Mouse (Mus musculus) T-cell, adult 2 months (primary cell): Measurements from ENCODE around the gene Stx6.

Experiments
- DNase-seq: peaks from one replicate; pipeline ENCODE4 v3.0.0; 2022; ENCODE audit warnings: low spot score

Gene Stx6

DNA sequence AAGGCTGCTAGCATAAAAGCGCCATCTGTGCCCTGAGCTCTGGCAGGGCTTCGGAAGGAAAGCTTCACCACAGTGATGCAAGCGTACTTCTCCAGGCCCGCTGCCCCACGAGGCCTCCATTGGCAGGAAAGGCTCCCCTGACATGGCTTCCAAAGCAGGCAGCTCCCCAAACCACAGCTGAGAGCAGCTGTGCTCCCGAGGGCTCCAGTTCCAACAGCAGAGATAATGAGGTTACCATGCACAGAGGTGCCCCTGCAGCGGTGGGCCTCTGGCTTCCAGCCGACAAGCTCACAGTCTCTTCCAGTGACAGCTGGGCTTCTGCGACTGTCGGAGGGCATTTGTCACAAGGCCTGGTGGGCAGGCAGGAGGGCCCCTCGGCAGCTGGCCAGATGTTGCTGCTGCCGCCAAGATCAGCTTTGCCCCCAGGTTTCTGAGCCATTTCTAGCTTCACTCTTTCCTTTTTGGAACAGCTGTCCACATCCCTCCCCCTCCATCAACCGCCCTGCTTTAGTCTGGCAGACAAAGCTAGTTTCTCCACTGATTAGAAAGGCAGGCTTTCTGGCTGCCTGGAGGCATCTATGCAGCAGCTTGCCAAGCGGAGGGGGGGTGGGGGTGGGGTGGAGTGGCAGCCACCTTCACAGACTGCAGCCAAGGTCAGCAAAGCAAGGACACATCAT, 75.6 kb downstream of the Stx6 start:
- DNase-seq: no peak

DNA sequence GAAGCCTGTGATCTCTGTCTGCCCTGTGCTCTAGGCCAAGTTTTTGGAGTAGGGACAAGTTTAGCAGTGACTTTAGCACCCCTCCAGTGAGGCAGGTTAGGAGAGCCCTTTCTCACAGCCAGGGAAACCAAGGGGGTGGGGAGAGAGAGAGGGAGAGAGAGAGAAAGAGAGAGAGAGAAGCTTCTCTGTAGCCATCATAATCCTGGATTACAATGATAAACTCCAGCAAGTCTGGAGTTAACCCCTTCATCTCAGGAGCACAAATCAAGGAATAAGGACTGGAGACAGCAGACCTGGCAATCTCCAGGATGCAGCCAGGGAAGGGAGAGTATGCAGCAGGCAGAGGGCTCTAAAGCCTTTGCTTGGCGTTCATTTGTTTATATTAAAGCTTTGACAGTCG, 77.1 kb downstream of the Stx6 start:
- no peak for DNase-seq

DNA sequence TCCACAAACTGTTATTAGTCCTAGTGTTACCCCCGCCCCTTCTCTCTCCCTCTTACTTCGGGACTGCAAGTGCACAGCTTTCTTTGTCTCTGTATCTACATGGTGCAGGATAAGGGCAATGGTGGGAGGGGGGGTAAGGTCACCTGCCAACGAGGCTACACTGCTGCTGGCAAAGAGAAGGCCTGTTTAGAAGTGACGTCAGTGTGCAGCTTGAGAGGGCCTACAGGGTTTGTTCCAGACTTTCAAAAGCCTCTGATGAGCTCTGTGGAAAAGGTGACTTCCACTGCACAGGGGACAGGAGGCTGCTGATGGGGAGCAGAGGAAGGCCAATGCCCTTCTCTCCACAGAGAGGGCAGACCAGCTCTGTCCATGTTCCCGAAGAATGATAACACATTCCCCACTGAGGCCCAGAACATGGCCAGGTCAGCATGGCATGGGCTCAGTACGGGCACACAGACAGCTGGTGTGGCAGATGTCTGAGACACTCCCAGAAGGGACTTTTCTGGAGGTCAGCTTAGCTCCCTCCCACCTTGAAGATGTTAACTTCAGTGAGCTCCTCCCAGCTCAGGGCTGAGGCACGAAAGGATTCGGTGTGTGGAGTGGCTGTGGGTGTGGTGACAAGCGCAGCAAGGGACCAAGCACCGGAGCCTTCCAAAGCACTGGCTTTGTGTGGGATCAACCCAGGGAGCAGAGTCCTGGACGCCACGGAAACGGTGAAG, 78.0 kb downstream of the Stx6 start:
- no peak for DNase-seq

DNA sequence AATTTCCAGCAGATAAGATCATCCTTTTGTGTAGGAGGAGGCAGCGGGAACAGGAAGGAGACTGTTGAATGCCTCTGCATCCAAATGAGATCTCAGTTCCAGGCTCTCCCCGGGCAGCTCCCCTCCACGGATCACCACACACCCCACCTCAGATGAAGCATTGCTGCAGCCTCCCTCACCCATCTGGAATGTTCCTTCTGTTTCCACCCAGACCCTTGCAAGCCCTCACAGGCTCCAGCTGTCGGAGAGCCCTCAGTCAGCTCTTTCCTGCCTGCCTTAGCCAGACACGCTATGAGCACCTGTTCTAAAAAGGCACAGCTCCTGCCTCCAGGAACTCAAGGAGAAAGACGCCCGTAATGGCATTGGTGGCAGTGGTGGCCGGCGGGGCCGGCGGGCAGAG, 78.9 kb downstream of the Stx6 start:
- no peak for DNase-seq

DNA sequence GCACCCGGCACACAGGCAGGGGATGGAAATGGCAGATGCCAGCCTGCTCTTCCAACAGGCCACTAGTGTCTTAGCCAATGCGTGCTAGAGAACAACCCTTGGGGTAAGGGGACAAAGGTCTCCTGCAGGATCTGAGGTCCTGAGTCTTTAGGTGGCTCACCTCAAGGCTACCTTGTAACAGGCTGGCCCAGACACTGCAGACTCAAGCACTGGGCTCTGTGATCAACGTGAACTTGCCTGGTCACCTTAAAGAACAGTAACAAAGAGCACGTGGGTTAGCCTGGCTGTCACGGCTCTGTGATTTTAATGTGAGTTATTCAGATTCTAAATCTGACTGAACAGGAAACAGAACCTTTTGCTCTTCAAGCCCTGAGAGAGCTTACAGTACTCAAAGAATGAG, 79.6 kb downstream of the Stx6 start:
- no peak for DNase-seq

DNA sequence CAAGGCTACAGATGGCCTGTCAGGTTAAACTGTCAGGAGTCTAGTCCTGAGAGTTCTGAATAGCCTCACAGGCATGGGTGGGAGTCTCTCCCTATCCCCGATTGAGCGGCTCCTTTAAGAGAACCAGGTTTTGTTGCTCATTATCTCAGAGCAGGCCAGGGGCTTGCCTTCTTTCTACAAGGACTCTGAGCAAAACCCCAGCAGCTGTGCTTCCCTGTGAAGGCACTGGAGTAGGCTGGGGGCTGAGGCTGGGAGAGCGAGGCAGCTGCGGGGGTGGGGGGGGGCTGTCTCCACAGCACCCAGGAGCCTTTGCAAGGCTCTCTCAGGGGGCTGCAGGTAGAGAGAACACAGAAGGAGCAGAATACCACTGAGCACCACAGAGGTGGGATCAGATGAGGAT, 80.7 kb downstream of the Stx6 start:
- no peak for DNase-seq

DNA sequence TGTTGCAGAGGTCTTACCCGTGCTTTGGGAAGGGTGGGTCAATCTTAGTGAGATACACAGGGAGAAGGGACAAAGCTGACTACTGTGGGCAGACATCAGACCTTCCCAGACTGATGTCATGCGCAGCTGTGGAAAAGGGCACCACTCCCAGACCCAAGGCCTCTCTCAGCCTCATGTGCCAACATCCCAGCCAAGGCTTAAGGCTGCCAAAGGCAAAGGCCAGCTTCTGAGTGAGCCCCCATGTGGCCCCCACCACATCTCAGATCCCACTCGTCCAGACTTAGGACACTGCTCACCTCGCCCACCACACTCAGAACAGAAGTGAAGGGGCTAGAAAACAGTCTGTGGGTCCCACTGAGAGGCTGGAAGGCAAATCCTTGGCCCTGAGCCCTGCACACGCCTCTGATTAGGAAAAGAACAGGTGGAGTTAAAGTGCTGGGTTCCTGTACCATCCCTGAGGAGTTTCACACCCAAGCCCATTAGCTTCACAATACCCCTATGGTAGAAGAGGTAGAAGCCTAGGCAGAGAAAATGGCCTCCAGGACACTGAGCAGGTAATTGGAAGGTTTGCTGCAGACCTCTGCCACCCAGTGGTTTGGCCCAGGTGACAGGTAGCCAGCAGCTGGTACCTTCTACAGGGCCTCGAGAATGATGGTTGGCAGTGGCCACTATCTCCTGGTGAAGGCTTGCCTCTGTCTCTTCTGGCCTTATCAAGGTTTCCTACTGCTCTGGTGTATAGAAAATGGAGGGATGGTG, 81.6 kb downstream of the Stx6 start:
- no peak for DNase-seq

DNA sequence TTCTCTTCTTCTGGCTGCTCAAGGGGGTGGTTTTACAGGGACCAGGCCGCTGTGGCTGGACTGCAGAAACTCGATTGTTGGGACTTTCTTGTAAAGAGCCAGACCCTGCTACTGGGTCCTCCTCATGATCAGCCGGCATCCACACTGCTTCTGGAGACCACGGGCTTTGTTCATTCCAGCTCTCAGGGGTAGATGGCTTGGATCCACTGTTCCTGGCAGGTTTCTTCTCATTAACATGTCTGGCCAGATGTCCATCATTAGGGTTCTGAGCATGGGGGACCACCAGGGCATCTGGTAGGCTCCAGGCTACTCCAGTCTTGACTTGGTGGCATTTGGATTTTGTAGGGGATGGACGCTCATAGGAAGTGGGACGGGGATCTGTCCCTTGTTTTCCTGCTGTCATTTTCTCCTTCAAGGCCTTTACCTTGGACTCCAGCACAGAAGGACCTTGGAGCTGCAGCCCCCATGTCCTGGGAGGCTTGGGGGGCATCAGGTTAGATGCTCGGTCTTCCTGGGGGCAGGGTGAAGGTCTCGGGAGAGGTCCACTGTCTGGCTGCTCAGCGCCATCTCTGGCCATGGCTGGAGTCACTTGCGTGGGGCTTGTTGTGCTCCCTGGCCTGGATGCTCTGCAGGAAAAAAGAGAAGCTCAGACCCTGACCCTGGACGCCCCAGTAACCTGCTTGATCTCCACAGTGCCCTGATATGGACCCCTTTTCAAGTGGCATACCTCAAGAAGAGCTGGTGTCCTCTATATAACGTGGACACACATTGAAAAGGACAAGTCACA, 83.4 kb downstream of the Stx6 start:
- DNase-seq: no peak

DNA sequence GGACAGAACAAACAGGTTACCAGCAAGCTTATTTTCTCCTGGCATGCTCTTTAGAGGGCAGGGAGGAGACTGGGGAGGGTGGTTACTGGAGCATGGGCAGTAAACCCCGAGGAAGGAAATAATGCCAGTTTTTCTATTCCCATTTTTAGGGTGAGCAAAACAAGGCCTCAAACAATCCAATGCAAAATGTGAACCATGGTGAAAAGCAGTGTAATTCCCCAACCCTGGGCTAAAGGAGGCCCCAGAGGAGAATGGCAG, 83.9 kb downstream of the Stx6 start:
- no peak for DNase-seq

DNA sequence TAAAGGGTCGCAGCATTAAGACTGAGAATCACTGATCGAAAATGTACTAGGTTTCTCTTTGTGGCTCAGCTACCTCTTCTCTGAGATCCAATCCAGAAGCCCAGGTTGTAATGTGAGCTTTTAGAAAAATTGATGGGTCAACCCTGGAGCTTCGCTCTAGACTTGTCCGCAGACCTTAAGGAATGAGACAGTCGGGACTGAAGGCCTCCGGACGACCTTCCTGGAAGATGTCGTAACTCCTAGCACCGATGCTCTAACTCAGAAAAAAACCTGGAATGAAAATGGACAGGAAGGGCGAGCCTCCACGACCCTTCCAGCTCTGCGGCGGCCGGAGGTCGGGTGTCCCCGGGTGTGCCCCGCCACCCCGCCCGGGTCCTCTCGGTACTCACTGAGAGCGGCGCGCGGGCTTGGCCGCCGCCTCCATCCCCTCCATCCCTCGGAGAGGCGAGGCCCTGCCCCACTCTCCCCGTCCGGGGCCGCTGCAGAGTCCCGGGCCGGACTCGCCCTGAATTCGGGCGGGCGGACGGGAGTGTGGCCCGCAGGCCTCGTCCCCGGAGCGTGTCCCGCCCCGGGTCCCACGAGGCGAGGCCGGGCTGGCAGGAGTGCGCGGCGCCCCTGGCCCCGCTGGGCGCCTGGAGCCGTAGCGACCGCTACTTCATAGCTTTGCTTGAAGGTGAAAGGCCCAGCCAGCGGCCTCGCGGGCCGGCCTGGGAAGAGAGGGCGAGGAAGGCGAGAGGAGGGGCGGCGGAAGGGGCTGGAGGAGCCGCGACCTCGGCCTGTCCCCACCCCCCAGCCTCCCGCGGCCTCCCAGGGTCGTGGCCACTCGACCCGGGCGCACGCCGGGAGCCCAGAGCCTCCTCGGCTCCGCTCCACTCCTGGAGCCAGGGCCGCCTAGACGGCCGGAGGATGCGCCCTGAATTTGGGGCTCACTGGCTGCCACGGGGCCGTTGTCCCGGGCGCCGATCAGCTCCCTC, 85.6 kb downstream of the Stx6 start, which contains the start of gene BC034090:
TSS of gene BC034090 (minus strand) at position 648 of the 974 bp plus-strand sequence.
- no peak for DNase-seq

DNA sequence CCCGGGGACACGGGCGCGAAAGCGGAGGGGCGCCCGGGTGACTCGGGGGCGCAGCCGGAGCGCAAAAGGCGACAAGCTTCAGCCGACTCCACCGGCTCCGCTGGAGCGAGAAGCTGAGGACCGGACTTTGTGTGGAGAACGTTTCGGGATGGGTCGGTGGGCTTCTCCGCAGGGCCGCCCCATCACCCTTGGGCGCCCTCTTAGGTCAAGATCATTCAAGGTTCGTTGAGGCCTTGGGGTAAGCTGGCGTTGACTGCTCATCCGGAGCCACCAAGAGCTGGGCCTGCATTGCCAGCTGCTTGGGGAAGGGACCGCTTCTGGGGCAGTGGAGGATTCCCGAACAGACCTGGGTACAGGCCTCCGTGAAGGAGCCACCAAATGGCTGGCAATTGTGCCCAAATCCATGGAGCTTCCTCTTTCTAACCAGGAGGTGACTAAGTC, 86.3 kb downstream of the Stx6 start:
- DNase-seq: no peak

DNA sequence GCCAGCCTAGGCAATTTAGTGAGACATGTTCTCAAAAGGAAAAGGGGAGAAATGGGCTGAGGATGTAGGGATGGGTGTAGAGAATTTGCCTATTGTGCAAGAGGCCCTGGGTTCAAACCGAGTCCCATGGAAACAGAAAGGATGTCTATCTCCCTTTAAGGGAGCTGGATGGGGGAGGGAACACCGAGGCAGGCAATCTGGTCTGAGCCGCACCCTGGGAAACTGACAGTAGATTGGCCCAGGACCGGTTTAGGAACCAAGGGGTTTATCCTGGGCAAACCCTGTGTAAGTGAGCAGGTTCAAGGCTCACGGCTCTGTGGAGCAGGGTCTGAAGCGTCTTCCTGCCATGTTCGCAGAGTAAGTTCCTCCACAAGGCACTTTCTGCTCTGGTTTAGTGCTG, 87.0 kb downstream of the Stx6 start:
- DNase-seq: no peak

DNA sequence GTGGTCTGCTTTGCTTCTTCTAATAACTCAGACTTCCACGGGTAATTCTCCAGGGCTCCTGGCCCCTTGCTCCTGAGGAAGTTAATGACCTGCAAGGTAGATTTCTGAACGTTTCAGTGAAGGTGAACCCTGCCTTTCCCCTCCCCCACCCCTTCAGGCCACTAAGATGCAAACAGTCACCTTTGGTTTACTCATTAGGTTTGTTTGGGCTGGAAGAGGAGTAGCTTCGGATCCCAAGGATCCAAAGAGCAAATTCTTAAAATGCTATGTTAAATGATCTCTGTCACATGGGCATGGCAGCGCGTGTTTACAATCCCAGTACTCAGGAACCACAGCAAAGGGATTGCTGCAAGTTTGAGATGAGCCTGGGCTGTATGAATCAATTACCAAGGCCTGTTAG, 88.9 kb downstream of the Stx6 start:
- DNase-seq: no peak

DNA sequence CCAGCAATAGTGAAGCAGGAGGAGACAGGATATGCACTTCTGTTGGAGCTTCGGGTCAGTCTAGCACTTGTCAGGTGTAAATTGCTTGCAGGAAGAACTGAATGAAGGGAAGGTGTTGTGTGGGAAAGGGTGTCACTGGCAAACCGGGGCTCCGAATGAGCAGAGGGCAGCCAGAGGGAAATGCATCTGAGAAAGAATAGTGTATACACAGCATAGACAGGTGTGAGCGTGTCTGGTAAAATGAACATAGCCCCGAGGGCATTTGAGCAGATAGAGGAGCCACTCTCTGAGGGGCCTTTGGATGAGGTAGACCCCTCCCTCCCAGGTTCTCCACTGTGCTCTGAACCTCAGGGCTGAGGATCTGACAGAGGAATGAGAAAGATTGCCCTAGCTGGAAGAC, 89.5 kb downstream of the Stx6 start:
- no peak for DNase-seq

DNA sequence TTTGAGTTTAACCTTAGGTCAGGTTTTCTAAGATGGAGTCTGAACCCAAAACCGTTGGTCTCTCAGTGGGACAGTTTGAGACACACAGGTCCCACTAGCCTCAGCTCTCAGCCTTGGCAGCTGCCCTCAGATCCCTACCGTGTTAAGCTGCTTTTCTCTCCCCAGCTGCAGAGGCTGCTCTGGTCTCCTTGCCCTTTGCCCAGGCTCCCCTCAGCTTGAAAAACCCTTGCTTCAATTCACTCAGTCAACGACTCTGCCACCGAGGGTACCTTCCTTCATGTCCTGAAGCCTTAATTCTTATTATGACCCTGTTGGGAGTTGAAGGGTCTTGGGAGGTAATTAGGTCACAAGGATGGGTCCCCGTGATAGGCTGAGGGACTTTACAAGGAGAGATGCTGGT, 91.4 kb downstream of the Stx6 start:
- no peak for DNase-seq

DNA sequence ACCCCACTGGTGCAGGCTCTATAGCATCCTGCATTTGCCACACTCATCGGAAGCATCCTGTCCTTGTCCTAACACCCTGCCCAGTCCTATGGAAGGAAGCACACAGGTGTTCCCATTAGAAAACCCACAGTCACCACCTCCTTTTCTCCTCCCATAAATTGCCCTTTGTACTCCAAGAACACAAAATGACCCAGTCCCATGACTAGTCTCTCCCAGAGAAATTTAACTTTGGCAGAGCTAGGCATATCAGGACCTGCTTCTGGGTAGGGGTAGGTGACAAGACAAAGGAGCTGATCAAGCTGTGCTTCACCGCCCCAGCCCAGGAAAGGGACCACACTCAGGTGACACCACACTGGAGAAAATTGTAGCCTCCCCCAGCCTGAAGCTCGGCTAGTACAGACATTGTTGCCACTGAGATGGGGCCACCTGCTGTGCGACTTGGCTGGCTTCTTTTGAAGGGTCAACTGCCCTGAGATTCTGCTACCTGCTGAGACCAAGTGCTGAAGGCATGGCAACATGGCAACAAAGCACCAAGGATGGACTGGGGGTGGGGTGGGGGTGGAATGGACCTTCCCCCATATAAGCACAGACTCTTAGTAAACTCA, 92.1 kb downstream of the Stx6 start:
- no peak for DNase-seq

DNA sequence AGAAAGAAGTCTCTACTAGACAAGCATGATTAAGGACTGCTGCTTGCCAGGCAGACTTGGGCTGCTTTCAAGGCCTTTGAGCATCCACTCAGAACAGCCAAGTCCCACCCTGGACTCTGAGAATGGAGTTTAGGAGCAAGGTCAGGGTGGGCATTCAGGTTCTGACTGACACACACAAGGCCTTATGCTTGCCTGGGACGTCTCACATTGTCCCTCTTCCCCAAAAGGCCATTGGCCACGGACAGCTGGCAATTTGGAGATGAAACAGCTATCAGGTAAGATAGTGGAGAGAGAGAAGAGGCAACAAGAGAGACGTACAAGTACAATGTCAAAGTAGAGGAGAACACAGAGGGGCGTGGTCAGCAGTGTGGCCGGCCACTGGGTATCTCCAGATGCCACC, 93.1 kb downstream of the Stx6 start:
- no peak for DNase-seq

DNA sequence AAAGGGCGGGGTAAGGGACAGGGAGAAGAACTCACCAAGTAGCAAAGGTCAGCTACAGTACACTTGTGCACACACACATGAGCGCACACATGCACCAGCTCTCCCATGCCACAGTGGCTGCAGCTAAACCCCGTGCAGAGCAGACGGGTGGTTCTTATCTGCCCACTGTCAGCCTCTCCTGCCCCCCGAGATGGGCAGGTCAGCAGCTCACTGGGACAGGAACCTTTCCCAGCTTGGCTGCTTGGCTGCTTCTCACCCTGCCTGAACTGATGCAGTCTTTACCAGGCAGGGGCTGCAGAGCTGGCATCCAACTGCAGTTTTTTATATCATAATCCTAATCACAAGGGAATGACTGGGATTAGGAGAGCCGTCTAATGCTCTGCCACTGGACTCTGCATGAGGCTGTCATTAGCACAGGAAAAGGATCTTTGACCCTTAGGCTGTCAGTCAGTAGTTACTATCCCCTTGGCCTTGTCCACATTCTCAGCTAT, 94.2 kb downstream of the Stx6 start:
- DNase-seq: no peak

DNA sequence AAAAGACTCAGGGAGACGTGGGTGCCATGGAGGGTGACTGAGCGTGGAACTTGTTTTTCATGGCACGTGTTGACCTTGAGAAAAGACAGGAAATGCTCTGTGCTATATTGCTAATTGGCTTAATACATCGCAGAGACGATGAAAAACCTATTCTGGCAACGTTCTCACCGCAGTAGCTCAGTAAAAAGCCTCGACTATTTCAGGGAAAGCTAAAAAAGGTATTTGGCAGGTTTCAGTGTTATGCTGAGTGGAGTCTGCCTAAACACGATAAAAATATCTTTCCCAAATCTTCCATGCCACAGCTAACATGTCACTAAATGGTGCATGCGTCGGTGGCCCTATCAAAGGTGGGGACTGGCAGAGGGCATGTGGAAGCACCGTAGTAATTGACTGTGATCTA, 94.6 kb downstream of the Stx6 start:
- no peak for DNase-seq

DNA sequence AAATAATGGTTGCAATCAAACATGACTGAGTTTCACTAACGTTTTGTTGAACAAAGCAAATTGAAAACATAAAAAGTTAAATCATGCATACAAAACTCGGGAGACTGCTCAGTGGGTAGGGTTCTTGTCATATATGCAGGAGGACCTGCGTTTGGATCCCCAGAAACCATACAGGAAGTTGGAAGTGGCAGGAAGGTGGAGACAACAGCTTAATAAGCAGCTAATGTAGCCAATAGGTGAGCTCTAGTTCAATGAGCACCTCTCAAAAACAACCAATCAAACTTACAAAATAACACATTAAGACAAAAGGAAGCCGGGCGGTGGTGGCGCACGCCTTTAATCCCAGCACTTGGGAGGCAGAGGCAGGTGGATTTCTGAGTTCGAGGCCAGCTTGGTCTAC, 95.8 kb downstream of the Stx6 start:
- no peak for DNase-seq
